Comparison of ENCODE assay signal across 16 mouse cellular contexts in genomic region chr5:17858399-17858798, GRCm38 (mm10).
"Had no signal": no experiment of that assay in that cellular context is flagged by ENCODE, and none has a peak within 500 bp of the region (broad histone marks: within the 10 kb centered on the region; RNA-seq: fewer than 3 reads in every experiment).

No protein-coding gene starts in this region.

- H3K9ac ChIP-seq: limb, embryonic 13.5 days; liver, embryonic 15.5 days; lung, embryonic 14.5 days; neural tube, embryonic 12.5 days; stomach, embryonic 15.5 days had no signal

- DNase-seq: kidney, adult 8-10 months; kidney, postnatal 4 days; left cerebral cortex, postnatal 4 days; lung, embryonic 14.5 days; lung, postnatal 10 days; lung, postnatal 4 days; right cerebral cortex, postnatal 4 days; spleen, adult 18-20 months; thymus, postnatal 36 days had no signal

- H3K36me3 ChIP-seq: limb, embryonic 13.5 days; liver, embryonic 15.5 days; neural tube, embryonic 12.5 days; stomach, embryonic 15.5 days had no signal

- H3K4me1 ChIP-seq: limb, embryonic 13.5 days; liver, embryonic 15.5 days; neural tube, embryonic 12.5 days; stomach, embryonic 15.5 days had no signal

- H3K9me3 ChIP-seq: limb, embryonic 13.5 days; liver, embryonic 15.5 days; neural tube, embryonic 12.5 days; stomach, embryonic 15.5 days had no signal

- H3K27ac ChIP-seq: kidney, postnatal 0 days; limb, embryonic 13.5 days; liver, embryonic 15.5 days; neural tube, embryonic 12.5 days; stomach, embryonic 15.5 days had no signal

- ATAC-seq: intestine, embryonic 16.5 days had no signal

- H3K4me2 ChIP-seq: limb, embryonic 13.5 days; liver, embryonic 15.5 days; lung, embryonic 14.5 days; midbrain, embryonic 11.5 days; neural tube, embryonic 12.5 days; stomach, embryonic 15.5 days had no signal

- H3K4me3 ChIP-seq: limb, embryonic 13.5 days; liver, embryonic 15.5 days; neural tube, embryonic 12.5 days; stomach, embryonic 15.5 days had no signal

- H3K27me3 ChIP-seq: limb, embryonic 13.5 days; liver, embryonic 15.5 days; neural tube, embryonic 12.5 days; stomach, embryonic 15.5 days had no signal
